Mouse (Mus musculus) colon, adult 2 months (tissue): ENCODE results near the gene Tsga10ip. TPM values are rescaled to one million over a fixed set of nuclear protein-coding genes. Genes with fewer than 3 reads are reported as not detected.

Experiments
- polyA plus RNA-seq: library from polyadenylated mRNA; depleted of rRNA; stranded (reverse); fragments of >200 nt; gene quantifications from 2 replicates; pipeline ENCODE4 v1.2.3, GENCODE M21; 2012; rRNA removed

The Tsga10ip gene
- polyA plus RNA-seq = 0.33 and 1.9 TPM in 2 replicates

DNA sequence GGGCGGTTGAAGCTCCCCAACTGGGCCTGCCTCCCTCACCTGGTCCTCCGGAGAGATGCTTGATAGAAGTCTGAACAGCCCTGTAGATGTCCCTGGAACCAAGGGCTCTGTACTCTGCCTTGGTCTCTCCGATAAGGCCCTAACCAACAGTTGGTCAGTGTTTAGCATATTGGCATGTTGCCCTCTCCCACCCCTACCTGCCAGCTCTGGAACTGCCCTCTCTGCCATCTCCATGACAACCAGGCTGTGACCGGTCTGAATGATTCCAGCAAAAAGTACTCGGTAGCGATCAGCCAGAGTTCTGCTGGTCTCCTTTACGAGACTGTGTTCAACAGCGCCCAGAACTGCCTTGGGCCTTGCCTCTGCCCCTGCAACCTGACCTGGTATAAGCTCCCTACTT, at the start of gene Tsga10ip:
Tsga10ip (minus strand) TSS at position 234 of the 400 bp plus-strand sequence.

DNA sequence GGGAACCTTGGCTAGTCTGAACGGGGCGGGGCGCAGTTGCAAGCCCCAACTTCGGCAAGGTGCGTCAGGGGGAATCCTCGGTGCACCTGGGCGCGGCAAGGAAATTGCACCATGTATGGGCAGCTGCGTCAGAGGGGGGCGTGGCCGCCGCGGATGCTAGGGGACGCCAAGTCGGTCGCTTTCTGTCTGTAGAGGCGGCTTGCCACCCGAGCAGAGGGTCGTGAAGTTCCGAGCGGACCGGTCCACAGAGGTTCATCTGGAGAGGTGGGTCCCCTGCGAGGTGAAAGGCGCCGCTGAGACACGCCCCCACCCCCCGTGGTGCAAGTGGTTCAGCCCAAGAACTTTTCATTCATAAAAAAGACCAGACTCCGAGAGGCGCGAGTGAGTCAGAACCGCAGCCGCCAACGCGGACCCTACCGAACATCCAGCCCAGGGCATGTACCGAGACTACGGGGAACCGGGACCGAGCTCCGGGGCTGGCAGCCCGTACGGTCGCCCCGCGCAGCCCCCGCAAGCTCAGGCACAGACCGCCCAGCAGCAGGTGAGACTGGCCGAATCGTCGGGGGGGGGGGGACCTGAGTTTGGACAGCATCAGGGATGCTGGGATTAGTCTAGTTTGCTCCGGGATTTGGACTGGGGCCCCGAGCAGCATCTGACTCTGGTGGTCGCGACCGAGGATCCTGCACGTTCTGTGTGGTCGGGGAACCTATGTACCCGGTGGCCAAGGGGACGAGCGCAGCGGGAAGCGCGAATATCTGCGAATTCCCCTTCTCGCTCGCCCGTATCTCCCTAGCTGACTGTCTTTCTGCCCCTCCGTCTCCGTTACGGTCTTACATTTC, 45.4 kb upstream of the Tsga10ip start, which contains the start of gene Fosl1:
Fosl1 (plus strand) TSS at position 33 of the 839 bp plus-strand sequence.

DNA sequence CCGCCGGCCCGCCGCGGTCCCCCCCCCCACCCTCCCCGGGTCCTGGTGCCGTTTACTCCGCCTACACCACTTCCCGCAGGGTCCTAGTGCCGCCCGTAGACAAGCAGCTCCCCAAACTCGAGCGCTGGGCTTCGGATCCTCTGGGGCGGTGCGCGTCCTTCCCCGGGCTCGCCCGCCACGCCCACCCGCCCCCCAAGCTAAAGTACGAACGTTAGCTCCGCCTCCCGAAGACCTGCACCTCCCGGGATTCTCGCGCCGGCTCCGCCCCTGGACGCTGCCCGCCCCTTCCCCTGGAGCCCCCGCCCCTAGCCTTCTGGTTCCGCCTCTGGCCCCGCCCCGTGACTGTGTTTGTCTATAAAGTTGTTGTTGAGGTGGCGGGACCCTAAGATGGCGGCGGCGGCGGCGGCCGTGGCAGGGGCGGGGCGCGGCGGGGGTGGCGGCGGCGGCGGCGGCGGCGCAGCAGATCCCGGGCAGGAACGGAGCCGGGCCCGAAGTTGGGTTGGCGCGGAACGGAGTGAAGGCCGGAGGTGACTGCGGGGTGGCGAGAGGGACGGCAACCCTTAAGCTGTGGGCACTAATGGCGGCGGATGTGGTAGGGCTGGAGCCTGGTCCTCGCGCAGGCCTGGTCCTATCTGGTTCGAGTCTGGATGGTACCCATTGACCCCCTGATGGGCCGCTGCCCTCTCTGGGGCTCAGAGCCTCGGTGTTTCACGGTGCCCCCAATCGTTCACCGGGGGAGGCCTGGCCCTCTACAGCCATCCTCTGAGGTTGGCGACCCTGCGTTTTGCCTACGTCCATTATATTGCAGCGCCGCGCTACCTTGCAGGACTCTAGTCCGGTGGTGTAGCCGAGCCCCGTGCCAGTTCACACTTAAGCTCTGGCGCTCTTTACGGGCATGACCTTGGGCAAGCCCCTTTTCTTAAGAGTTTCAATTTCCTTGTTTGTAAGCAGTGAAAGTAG, 22.7 kb upstream of the Tsga10ip start, which contains the start of the genes Drap1 and AI837181:
Drap1 (minus strand) TSS at position 198 of the 960 bp plus-strand sequence.
AI837181 (plus strand) TSS at position 363 of the 960 bp plus-strand sequence.

GRCm38 (mm10) chr19:5388588-5389242, 13.6 kb downstream of the Tsga10ip start, which contains the start of gene Sart1:
Gene Sart1 (minus strand): TSS chr19:5388703.

GRCm38 (mm10) chr19:5367053-5367359, 35.3 kb downstream of the Tsga10ip start, which contains the start of gene Banf1:
Gene Banf1 (minus strand): TSS chr19:5367168.

GRCm38 (mm10) chr19:5366175-5367052, 35.9 kb downstream of the Tsga10ip start, which contains the start of gene Eif1ad:
Gene Eif1ad (plus strand): TSS chr19:5366741.

DNA sequence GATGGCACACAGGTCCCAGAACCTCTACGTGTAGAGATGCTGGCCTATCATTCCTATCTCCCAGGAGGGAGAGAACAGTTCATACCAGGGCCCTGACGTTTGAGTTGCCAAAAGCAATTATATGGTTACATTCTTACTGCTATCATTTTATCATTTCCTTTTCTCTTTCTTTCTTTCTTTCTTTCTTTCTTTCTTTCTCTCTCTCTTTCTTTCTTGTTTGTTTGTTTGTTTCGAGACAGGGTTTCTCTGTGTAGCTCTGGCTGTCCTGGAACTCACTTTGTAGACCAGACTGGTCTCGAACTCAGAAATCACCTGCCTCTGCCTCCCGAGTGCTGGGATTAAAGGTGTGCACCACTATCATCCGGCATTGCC, 52.8 kb downstream of the Tsga10ip start, which contains the start of gene Cst6:
Cst6 (minus strand) TSS at position 73 of the 372 bp plus-strand sequence.

Other genes starting within 250 kb of the Tsga10ip start
- gene Pacs1, start 129.4 kb downstream of the Tsga10ip start, polyA plus RNA-seq = 12.2 and 14.3 TPM in 2 replicates
- 98.0 and 109 TPM in 2 replicates for gene Sf3b2, start 107.1 kb downstream of the Tsga10ip start, polyA plus RNA-seq
- gene Gal3st3, start 104.2 kb downstream of the Tsga10ip start, polyA plus RNA-seq = 0.16 and 0.31 TPM in 2 replicates
- not detected in 2 replicates for gene Catsper1, start 66.8 kb downstream of the Tsga10ip start, polyA plus RNA-seq
- gene Cst6, start 53.0 kb downstream of the Tsga10ip start, polyA plus RNA-seq = 7.1 and 14.1 TPM in 2 replicates
- gene Eif1ad, start 35.8 kb downstream of the Tsga10ip start, polyA plus RNA-seq = 19.8 and 21.3 TPM in 2 replicates
- 71.2 and 91.0 TPM in 2 replicates for gene Banf1, start 35.4 kb downstream of the Tsga10ip start, polyA plus RNA-seq
- gene Sart1, start 13.8 kb downstream of the Tsga10ip start, polyA plus RNA-seq = 15.2 and 19.0 TPM in 2 replicates
- gene Drap1, start 22.5 kb upstream of the Tsga10ip start, polyA plus RNA-seq = 95.7 and 96.8 TPM in 2 replicates
- gene AI837181, start 22.6 kb upstream of the Tsga10ip start, polyA plus RNA-seq = 85.1 and 96.6 TPM in 2 replicates
- 1.3 and 4.0 TPM in 2 replicates for gene Fosl1, start 45.0 kb upstream of the Tsga10ip start, polyA plus RNA-seq
- gene Ccdc85b, start 55.4 kb upstream of the Tsga10ip start, polyA plus RNA-seq = 10.3 and 10.6 TPM in 2 replicates
- gene Fibp, start 58.1 kb upstream of the Tsga10ip start, polyA plus RNA-seq = 124 and 150 TPM in 2 replicates
- 2.0 and 3.5 TPM in 2 replicates for gene Ctsw, start 66.0 kb upstream of the Tsga10ip start, polyA plus RNA-seq
- 52.6 and 58.6 TPM in 2 replicates for gene Efemp2, start 71.4 kb upstream of the Tsga10ip start, polyA plus RNA-seq
- 31.9 and 38.6 TPM in 2 replicates for gene Mus81, start 85.9 kb upstream of the Tsga10ip start, polyA plus RNA-seq
- 350 and 446 TPM in 2 replicates for gene Cfl1, start 87.9 kb upstream of the Tsga10ip start, polyA plus RNA-seq
- gene 1700020D05Rik, start 101.3 kb upstream of the Tsga10ip start, polyA plus RNA-seq = 0.30 and 0.34 TPM in 2 replicates
- gene Snx32, start 108.0 kb upstream of the Tsga10ip start, polyA plus RNA-seq = 4.2 and 4.4 TPM in 2 replicates
- 23.0 and 29.1 TPM in 2 replicates for gene Ovol1, start 158.1 kb upstream of the Tsga10ip start, polyA plus RNA-seq
- 18.2 and 20.7 TPM in 2 replicates for gene Ap5b1, start 165.5 kb upstream of the Tsga10ip start, polyA plus RNA-seq
- 40.4 and 56.8 TPM in 2 replicates for gene Rnaseh2c, start 199.3 kb upstream of the Tsga10ip start, polyA plus RNA-seq
- gene Kat5, start 207.7 kb upstream of the Tsga10ip start, polyA plus RNA-seq = 45.6 and 50.6 TPM in 2 replicates
- gene Rela, start 235.0 kb upstream of the Tsga10ip start, polyA plus RNA-seq = 61.1 and 66.8 TPM in 2 replicates